ENCODE assay signal across 21 mouse cellular contexts in genomic region chr10:105532747-105533146, GRCm38 (mm10). TPM values are rescaled to one million over a fixed set of nuclear protein-coding genes. Genes with fewer than 3 reads are reported as not detected.
A peak's percentile ranks its signal among the peaks of the same experiment; 100 is the strongest.
DNase-seq lines count a peak whose midpoint lies in the region; ATAC-seq and TF ChIP-seq lines count a peak whose summit lies in the region.
"Had no signal": no experiment of that assay in that cellular context is flagged by ENCODE, and none has a peak within 500 bp of the region (broad histone marks: within the 10 kb centered on the region; RNA-seq: fewer than 3 reads in every experiment).

No protein-coding gene starts in this region.

- H3K36me3 ChIP-seq in heart, embryonic 14.5 days (ENCODE audit: control insufficient read depth, insufficient read depth, low read length) = no peaks in the 10 kb centered on the region
- no peaks in the 10 kb centered on the region; the same call in 1 of the 2 replicates for H3K36me3 ChIP-seq in limb, embryonic 11.5 days (ENCODE audit: control insufficient read depth, insufficient read depth, low read length)
- no peaks in the 10 kb centered on the region for H3K36me3 ChIP-seq in hindbrain, postnatal 0 days (ENCODE audit: insufficient read depth, low read length)
- H3K36me3 ChIP-seq: hindbrain, embryonic 12.5 days; liver, embryonic 13.5 days; midbrain, embryonic 13.5 days had no signal

- H3K9ac ChIP-seq in heart, embryonic 14.5 days (ENCODE audit: low read length) = no peak overlapping the region
- H3K9ac ChIP-seq in limb, embryonic 11.5 days (ENCODE audit: low read length) = no peak overlapping the region
- H3K9ac ChIP-seq in hindbrain, postnatal 0 days (replicated peaks; ENCODE audit: low read length) = no peak overlapping the region
- H3K9ac ChIP-seq: forebrain, postnatal 0 days; hindbrain, embryonic 12.5 days; liver, embryonic 13.5 days; midbrain, embryonic 13.5 days had no signal

- no peak for ATAC-seq in heart, embryonic 14.5 days (ENCODE audit: insufficient number of reproducible peaks, insufficient read depth, low FRiP score, low read depth)
- peak; percentile 74 for ATAC-seq in limb, embryonic 11.5 days (ENCODE audit: insufficient number of reproducible peaks, low FRiP score, low TSS enrichment, low read depth)
- no peak for ATAC-seq in hindbrain, postnatal 0 days
- ATAC-seq: forebrain, postnatal 0 days had no signal

- no peak overlapping the region for H3K27ac ChIP-seq in heart, embryonic 14.5 days (replicated peaks in 1 of 2; ENCODE audit: control insufficient read depth in 1 of 2, insufficient read depth in 1 of 2, low read depth in 2 of 2, low read length in 2 of 2)
- no peak overlapping the region for H3K27ac ChIP-seq in limb, embryonic 11.5 days (replicated peaks; ENCODE audit: low read depth, low read length)
- H3K27ac ChIP-seq in hindbrain, postnatal 0 days = no peak overlapping the region
- H3K27ac ChIP-seq: hindbrain, embryonic 12.5 days; liver, embryonic 13.5 days; midbrain, embryonic 13.5 days had no signal

- 34% methylated on average over 7 of the region's 7 CpGs for WGBS in heart, embryonic 14.5 days
- WGBS in limb, embryonic 11.5 days = 39% methylated on average over 7 of the region's 7 CpGs
- 82% methylated on average over 7 of the region's 7 CpGs for WGBS in hindbrain, postnatal 0 days

- H3K27me3 ChIP-seq in heart, embryonic 14.5 days (ENCODE audit: control insufficient read depth, insufficient read depth, low read length) = no peaks in the 10 kb centered on the region
- H3K27me3 ChIP-seq in limb, embryonic 11.5 days (ENCODE audit: control insufficient read depth, insufficient read depth, low read length) = no peaks in the 10 kb centered on the region
- no peaks in the 10 kb centered on the region for H3K27me3 ChIP-seq in hindbrain, postnatal 0 days (ENCODE audit: insufficient read depth, low read length)
- H3K27me3 ChIP-seq: hindbrain, embryonic 12.5 days; liver, embryonic 13.5 days; midbrain, embryonic 13.5 days had no signal

- H3K4me2 ChIP-seq in heart, embryonic 14.5 days (ENCODE audit: low read length) = 0 out of 2 replicates have a peak overlapping the region, but pooled peaks have one; percentile 22
- no peak overlapping the region for H3K4me2 ChIP-seq in limb, embryonic 11.5 days (ENCODE audit: low read depth, severe bottlenecking)
- no peak overlapping the region for H3K4me2 ChIP-seq in hindbrain, postnatal 0 days (ENCODE audit: low read depth, low read length)
- H3K4me2 ChIP-seq: hindbrain, embryonic 12.5 days; liver, embryonic 13.5 days; midbrain, embryonic 13.5 days had no signal

- TF ChIP-seq CTCF in hindbrain, postnatal 0 days (IDR thresholded peaks at IDR 0.05; ENCODE audit: low read depth) = no peak

- DNase-seq in heart, adult 8-10 months (ENCODE audit: low spot score) = no peak
- peak; percentile 30 for DNase-seq in embryo, embryonic 10.5 days (ENCODE audit: low spot score)
- DNase-seq in forelimb bud, embryonic 11.5 days (ENCODE audit: low read depth, low spot score) = peak; percentile 68
- DNase-seq in limb, embryonic 11.5 days (ENCODE audit: low spot score) = peak; percentile 54
- DNase-seq in hindbrain, postnatal 0 days (ENCODE audit: low spot score) = no peak
- no peak for DNase-seq in cerebellum, postnatal 4 days (ENCODE audit: low spot score in 2 of 2)
- DNase-seq: adrenal gland, adult 2 months; cerebellum, adult 11 months; cerebellum, postnatal 36 days; forebrain, postnatal 0 days; gastrocnemius, postnatal 14 days; kidney, adult 18-20 months; kidney, postnatal 25 days; liver, embryonic 13.5 days; right cerebral cortex, adult 18-20 months; thymus, postnatal 36 days had no signal

- no peaks in the 10 kb centered on the region for H3K9me3 ChIP-seq in heart, embryonic 14.5 days (ENCODE audit: control insufficient read depth, low read length)
- no peaks in the 10 kb centered on the region for H3K9me3 ChIP-seq in limb, embryonic 11.5 days (ENCODE audit: control insufficient read depth, low read length)
- H3K9me3 ChIP-seq in hindbrain, postnatal 0 days (ENCODE audit: low read length) = no peaks in the 10 kb centered on the region
- H3K9me3 ChIP-seq: hindbrain, embryonic 12.5 days; liver, embryonic 13.5 days; midbrain, embryonic 13.5 days had no signal

- peaks cover 0 to 14% of the 10 kb centered on the region in 2 experiments for H3K4me1 ChIP-seq in heart, embryonic 14.5 days (ENCODE audit: control insufficient read depth in 2 of 2, insufficient read depth in 2 of 2, low read length in 2 of 2)
- H3K4me1 ChIP-seq in limb, embryonic 11.5 days (ENCODE audit: control insufficient read depth, insufficient read depth, low read length) = peaks cover 7% of the 10 kb centered on the region; the same call in 1 of the 2 replicates
- no peaks in the 10 kb centered on the region for H3K4me1 ChIP-seq in hindbrain, postnatal 0 days (ENCODE audit: insufficient read depth, low read length)
- H3K4me1 ChIP-seq: liver, embryonic 13.5 days had no signal

- no peak overlapping the region for H3K4me3 ChIP-seq in heart, embryonic 14.5 days (ENCODE audit: control insufficient read depth in 1 of 2, insufficient read depth in 1 of 2, low read depth in 1 of 2, low read length in 2 of 2)
- no peak overlapping the region for H3K4me3 ChIP-seq in limb, embryonic 11.5 days (ENCODE audit: low read depth, low read length)
- H3K4me3 ChIP-seq in hindbrain, postnatal 0 days (ENCODE audit: low read length) = no peak overlapping the region
- H3K4me3 ChIP-seq: hindbrain, embryonic 12.5 days; liver, embryonic 13.5 days; midbrain, embryonic 13.5 days; myocyte had no signal

RNA-seq across cellular contexts. Expression of gene Tmtc2, which starts 41.5 kb away (rescaled TPM):
- 2.5 and 3.3 TPM in 2 replicates for polyA plus RNA-seq in heart, embryonic 14.5 days (2014; fragmentation: Nextera tagmentation; extraction: Ambion mirVana)
- total RNA-seq in heart, adult 8-10 months (2022) = 1 to 10 TPM; 3.4 to 6.5 (median 4.2) TPM
- 7.4 and 7.8 TPM in 2 replicates for polyA plus RNA-seq in limb, embryonic 11.5 days (2014; fragmentation: Nextera tagmentation; extraction: Ambion mirVana)
- 19.3 and 19.4 TPM in 2 replicates for total RNA-seq in hindbrain, postnatal 0 days (2014; rRNA removed)
- 7.6 and 8.2 TPM in 2 replicates for polyA plus RNA-seq in hindbrain, postnatal 0 days (2015; fragmentation: Nextera tagmentation; extraction: Ambion mirVana)
- total RNA-seq: neutrophil, adult 5-6 weeks had no signal

Comparison
In these comparisons a context has a peak if more than half of its experiments do, and no peak if none do; other contexts are left out.
1. DNase-seq: peak in embryo, embryonic 10.5 days (single experiment), forelimb bud, embryonic 11.5 days (single experiment) and limb, embryonic 11.5 days (single experiment); none in heart, adult 8-10 months (single experiment), hindbrain, postnatal 0 days (single experiment) and cerebellum, postnatal 4 days (0 of 2).